Mouse (Mus musculus): ENCODE results near the gene Dst.

The Dst gene

DNA sequence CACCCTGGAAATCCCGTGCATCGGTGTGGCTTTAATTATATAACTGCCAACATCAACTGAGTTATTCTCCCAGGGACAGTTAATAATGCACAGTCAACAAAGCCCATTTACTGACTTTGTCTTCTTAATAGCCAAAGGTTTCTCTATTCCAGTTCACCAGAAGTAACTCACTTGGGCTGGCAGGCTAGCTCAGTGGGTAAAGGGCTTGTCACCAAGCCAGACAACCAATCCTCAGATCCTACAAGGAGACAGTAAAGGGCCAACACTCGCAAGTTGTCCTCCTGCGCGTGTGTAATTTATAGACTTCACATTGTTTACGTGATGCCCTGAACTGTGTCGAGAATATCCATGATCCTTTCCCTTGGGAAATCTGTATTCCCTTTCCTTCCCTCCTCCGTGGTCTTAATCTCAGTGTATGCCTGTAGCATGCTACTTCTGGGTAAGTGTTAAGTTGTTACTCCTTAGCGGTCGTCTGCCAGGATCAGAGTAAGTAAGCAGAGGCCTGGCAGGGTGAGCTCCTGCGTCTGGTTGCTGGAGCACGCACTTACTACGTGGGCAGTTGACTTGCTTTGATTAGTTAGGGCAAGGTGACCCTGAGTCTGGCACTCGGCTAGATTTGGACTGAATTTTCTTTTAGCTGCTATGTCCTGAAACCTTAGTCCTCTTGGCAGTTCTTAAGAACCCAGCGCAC is 338.1 kb downstream of the Dst start:
- DNase-seq, result no peak

DNA sequence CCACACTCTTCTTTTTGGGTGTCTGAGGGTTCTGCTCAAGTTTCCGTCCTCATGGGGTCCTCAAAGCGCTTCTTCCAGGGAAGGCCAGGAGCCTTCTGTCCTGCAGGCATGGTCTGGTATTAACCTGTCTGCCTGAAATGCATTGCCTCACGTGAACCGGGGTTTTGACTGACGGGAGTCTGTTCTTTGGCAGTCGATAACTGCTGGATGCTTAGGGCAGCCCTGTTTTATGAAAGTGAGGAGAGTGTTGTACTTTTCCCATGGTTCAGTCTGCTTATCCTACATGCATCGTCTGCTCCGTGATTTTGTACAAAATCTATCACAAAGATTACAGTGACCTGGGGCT is 338.6 kb downstream of the Dst start:
- no peak for DNase-seq

GRCm38 (mm10) chr1:34251137-34251536 is 343.1 kb downstream of the Dst start:
- no peak for DNase-seq

GRCm38 (mm10) chr1:34252267-34252666 is 344.2 kb downstream of the Dst start:
- DNase-seq, result peak in 1 of 2 experiments; percentile 34

GRCm38 (mm10) chr1:34253876-34254275 is 345.9 kb downstream of the Dst start:
- no peak for DNase-seq

DNA sequence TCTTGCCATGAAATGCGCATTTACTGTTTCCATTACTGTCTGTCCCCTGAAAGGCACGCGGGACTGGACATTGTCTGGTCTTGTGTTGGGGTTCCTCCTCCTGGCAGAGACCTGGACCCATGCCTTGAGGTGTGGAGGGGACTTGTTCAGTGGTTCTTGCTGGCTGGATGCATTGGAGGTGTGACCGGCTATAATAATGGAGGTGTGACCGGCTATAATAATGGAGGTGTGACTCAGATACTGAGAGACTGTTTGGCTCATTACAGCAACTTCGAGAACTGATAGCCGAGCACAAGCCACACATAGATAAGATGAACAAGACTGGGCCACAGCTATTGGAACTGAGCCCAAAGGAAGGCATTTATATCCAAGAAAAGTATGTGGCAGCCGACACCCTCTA is 351.9 kb downstream of the Dst start:
- no peak for DNase-seq

DNA sequence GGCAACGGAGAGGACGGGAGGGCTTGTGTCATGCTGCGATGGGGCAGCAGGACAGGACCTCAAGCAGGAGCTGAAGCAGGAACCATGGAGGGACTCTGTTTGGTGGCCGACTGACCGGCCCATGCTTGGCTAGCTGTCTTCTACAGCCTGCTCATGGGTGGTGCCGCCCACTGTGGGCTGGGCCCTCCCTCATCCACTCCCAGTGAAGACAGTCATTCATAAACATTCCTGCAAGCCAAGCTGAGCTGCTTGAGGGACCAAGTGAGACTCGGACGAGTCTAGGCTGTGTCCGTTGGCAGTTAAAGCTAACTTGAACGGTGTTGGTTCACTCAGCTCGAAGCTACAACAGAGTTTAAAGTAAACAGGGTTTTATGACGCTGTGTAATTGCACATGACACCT is 353.0 kb downstream of the Dst start:
- DNase-seq, result peak; percentile 57 to 83

DNA sequence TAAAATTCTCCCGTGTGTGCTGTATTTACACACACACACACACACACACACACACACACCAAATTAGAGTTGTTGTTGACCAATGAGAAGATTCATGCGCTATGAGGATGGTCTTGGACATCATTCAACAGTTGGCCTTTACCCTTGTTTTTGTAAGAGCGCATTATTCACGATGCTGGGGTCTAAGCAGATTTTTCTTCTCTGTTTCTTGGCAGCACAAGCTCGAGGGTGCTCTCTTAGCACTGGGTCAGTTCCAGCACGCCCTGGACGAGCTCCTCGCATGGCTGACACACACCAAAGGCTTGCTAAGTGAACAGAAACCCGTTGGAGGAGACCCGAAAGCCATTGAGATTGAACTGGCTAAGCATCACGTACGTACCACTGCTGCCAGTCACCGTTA is 360.5 kb downstream of the Dst start:
- DNase-seq, result peak; percentile 54 to 83

DNA sequence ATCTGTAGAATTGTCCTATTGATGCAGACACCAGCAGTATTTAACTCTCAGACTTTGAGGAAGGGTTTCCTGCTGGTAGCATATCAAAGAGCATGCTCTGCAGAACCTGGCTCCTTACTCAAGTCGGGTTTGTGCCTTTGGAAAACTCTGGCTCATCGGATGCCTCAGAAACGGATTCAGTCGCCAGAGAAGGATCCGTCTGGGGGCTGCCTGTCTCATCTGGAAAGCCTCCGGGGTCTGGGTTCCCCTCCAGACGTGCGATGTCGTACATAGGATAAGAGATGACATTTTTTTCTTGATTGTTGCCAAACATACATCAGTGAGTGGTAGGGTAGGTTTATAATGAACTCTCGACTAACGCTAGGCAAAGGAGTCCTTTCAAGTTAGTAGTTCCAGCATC is 361.6 kb downstream of the Dst start:
- DNase-seq, result peak; percentile 18 to 63

GRCm38 (mm10) chr1:34273922-34274321 is 365.9 kb downstream of the Dst start:
- DNase-seq, result no peak

GRCm38 (mm10) chr1:34275787-34276186 is 367.8 kb downstream of the Dst start:
- no peak for DNase-seq

GRCm38 (mm10) chr1:34276756-34277155 is 368.7 kb downstream of the Dst start:
- DNase-seq, result no peak

DNA sequence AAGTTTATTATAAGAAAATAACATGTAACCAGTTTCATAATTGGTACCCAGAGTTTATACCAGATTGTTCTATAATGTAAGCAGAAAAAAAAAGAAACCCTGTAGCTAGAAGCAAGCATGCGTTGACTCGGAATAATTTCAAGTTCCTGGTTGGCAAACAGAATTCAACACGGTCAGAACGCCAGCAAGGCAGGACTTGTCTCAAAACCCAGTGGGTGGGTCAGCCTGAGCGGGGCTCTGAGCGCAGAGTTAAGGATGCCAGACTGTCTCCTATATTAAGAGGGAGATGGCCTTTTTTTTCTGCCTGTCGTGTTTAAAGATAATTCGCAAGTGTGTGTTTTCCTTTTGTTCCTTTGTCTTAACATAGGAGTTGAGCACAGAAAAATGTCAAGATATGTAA is 369.2 kb downstream of the Dst start:
- no peak for DNase-seq

DNA sequence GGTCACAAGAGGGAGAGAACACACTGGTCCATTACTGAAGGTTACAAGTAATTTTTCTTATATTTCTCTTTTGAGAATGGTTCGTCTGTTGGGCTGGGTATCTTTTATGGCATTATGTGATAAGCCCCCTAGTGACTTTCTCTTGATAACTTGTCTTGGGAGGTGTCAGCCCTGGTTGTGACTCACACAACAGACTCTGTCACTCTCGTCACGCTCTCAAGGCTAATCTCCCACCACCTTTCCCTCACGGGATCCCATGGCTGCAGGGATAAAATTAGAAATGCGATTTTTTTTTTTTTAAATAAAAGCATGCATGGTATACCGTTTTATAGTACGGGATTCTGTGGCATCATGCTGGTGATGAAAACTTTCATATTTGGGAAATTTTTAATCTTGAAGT is 375.5 kb downstream of the Dst start:
- no peak for DNase-seq

GRCm38 (mm10) chr1:34284979-34285378 is 377.0 kb downstream of the Dst start:
- no peak for DNase-seq

DNA sequence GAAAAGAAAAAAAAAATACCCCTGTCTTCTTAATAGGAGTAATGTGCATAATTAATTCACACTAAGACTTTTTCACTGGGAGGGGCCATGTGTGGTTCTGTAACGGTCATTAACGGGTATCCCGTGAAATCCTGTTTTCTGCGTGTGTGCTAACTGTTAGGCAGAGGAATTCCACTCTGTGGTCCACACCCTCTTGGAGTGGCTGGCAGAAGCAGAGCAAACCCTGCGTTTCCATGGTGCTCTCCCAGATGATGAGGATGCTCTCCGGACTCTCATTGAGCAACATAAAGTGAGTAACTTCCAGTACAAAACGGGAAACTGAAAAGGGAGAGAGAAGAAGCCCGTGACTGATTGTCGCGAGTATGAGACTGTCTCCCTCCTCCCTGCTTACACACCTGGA is 379.7 kb downstream of the Dst start:
- no peak for DNase-seq

DNA sequence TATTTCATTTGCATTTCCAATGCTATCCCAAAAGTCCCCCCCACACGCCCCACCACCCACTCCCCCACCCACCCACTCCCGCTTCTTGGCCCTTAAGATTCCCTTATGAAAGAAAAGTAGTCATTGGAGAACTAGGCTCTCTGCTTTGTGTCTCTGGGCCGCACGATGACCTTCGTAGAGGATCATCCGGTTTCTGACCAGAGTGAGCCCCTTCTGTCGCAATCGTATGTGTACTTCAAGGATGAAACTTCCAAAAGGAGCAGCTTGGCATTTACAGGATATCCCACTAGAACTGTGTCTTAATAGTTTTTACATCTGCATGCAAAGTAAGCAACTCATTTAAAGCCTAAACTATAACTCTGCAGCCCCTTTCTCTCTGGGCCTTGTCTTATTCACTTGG is 380.2 kb downstream of the Dst start:
- DNase-seq, result no peak

DNA sequence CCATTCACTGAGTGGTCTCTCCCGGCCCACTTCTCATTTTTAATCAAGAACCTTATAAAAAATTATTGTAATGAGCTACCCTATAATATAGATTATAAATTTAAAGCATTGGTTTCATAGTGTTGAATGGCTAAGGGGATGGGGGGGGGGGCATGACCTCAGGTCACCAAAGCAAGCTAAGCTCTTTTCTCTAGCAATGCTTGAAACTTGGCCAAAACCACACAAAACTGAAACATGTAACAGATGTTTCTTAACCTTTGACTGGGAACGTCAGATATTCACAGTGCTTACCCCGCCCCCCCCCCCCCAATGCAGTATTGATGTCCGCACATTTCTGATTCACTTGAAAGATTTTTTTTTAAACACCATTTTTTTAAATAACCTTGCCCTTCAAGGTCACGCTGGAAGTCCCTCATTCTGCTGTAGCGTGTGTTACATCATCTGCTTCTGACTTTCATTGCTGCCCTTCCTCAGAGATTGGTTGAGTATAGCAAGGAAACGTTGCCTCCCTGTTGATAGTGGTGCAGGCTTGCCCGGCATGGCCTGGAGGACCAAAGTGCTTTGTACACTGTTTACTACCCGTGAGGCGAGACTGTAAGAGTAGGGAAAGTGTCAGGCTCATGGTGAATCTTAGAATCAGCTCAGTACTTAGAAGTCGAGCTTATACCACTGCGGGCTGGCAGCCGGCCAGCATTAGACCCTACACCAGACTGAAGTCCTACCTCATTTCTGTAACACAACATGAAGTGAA is 380.9 kb downstream of the Dst start:
- no peak for DNase-seq

- no peak for DNase-seq
These were observed 381.4 kb downstream of the Dst start for GRCm38 (mm10) chr1:34289472-34289748.

DNA sequence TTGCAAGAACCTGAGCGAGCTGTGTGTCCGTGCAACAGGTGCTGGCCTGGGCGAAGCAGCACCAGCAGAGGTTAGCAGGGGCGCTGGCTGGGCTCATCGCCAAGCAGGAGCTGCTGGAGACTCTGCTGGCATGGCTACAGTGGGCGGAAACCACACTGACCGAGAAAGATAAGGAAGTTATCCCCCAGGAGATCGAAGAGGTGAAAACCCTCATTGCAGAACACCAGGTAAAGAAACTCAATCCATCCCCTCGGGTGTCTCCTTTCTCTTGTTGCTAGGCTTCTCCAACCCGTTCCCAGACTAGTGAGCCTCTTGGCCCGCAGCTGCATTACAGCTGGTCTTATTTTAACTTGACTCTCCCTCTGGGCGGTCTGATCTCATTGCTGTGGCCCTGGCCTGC is 382.3 kb downstream of the Dst start:
- peak in 1 of 2 experiments; percentile 34 for DNase-seq

- DNase-seq, result no peak
These were observed 385.2 kb downstream of the Dst start for GRCm38 (mm10) chr1:34293198-34293597.

DNA sequence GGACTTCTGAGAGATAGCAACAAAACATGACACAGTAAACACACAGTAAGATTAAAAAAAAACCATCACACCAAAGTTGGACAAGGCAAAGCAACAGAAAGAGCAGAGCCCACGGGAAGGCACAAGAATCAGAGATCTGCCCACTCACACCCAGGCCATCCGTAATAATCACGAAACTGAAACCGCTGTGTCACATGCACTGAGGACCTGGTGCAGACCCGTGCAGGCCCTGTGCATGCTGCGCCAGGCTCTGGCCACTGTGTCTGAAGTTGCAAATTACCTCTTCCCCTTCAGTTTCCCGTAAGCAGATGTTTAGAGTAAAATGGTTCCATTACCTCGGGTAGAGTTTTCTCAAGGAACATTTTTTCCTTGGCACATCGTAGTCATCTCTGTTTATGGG is 389.6 kb downstream of the Dst start:
- DNase-seq, result no peak

DNA sequence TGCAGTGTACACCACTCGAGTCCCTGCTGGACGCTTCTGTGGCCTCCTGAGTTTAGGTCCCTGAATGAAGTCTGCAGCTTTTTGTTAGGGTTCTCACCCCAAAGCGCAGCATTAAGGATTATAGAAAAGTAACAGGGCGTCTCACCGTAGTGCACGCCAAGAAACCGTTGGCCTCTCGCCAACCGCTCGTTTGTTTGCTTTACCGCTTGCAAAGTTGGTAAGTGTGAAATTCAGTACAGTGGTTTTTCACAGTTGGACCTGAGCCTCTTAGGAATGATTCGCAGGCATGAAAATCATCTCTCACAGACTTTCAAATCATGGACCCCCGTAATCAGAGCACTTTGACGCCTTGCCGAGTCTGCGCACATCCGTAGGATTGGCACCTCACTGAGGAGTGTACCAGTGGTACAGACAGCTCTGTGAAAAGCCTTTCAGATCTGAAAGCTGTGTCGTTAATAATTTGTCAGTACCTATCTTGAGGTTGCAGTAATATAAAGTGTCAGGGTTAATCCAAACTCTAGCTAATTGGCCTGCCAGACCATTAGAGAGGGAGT is 390.7 kb downstream of the Dst start:
- peak; percentile 77 to 84 for DNase-seq

- DNase-seq, result no peak
These were observed 391.5 kb downstream of the Dst start for GRCm38 (mm10) chr1:34299507-34299906.

All from lung, postnatal 4 days (tissue).